Mouse (Mus musculus): ENCODE data around the gene Nup214. TPM values are rescaled to one million over a fixed set of nuclear protein-coding genes. Genes with fewer than 3 reads are reported as not detected.
A peak's percentile ranks its signal among the peaks of the same experiment; 100 is the strongest.
"Not testable (repeated sequence)": the region's sequence is repeated elsewhere in the genome, so short reads cannot be mapped to it uniquely, and the experiment has no call there.

The Nup214 gene
- total RNA-seq, 2 experiments from 2014 or later, result 21.1 to 24.3 TPM

DNA sequence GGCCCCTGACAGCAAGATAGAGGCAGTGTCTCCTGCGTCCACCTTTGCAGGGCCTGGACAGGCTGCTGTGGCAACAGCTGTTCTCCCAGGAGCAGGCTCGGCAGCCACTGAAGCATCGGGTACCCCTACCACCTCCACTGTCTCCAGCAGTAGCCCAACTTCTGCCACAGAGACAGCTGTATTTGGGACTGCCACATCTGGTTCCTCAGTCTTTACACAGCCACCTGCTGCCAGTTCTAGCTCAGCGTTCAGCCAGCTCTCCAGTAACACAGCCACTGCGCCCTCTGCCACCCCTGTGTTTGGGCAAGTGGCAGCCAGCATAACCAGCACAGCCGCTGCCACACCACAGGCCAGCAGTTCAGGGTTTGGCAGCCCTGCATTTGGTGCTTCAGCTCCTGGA lies 60.0 kb downstream of the Nup214 start:
- H3K27ac ChIP-seq, result no peak overlapping the region
- DNase-seq, result no peak
- TF ChIP-seq CTCF (IDR thresholded peaks at IDR 0.05), result no peak
- intact Hi-C loops (cut with DNase I), result no loop called here
- H3K4me3 ChIP-seq, result no peak overlapping the region

DNA sequence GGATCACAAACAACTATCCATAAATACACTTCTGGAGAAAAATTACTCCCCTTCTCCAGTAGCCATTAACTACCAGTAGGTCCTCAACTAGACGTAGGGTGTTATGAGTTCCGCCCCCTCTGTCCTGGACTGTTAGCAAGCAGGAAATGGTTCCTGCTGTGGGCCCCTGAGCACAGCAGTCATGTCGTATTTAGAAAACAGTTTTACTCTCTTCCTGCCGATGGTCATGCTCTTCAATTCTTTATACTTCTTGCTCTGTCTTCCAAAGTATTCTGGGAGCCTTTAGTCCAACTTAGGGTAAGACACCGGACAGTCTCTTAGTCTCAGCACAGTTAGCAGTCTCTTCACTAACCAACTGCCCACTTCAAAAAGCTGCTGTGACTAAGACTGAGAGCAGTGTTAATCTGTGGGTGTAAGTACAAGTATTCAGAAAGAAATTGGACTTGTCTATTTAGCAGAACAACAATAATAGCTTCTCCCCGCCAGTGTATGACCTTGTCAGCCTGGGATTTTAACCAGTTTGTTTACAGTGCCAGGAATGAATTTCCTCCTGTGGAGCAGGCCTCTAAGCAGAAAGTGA lies 63.1 kb downstream of the Nup214 start:
- no peak for DNase-seq
- TF ChIP-seq CTCF (IDR thresholded peaks at IDR 0.05), result no peak
- Histone ChIP-seq H3K27ac (no peak overlapping the region), H3K4me3 (no peak overlapping the region)
- intact Hi-C loops (cut with DNase I), result no loop called here

DNA sequence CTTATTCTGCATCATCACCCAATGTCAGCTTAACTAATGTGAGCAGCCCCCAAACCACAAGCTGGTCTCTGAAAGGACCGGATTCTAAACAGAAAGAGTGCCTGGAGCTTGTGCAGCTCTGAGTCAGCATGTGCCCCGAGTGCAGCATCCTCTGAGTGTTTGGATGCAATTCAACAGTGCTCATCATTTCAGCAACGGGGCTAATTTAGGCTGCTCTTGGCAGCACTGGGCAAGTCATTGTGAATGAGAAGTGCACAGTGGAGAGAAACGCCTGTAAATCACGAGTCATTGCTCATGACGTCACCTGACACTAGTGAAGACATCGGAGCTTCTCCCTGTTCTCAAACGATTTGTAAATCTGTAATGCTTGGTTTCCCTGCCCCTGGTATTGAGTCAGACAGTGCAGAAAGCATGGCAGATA lies 64.4 kb downstream of the Nup214 start:
- H3K27ac ChIP-seq, result peak overlapping the region; percentile 80
- DNase-seq, result peak; percentile 75
- intact Hi-C loops (cut with DNase I), result no loop called here

GRCm38 (mm10) chr2:32040646-32041045 lies 66.4 kb downstream of the Nup214 start:
- H3K27ac ChIP-seq; intact Hi-C loops (cut with DNase I); H3K4me3 ChIP-seq; DNase-seq: not testable (repeated sequence)

More for the DNA sequence above, 64.4 kb downstream of the Nup214 start:
- no peak for TF ChIP-seq CTCF (IDR thresholded peaks at IDR 0.05)
- H3K4me3 ChIP-seq, result no peak overlapping the region

DNA sequence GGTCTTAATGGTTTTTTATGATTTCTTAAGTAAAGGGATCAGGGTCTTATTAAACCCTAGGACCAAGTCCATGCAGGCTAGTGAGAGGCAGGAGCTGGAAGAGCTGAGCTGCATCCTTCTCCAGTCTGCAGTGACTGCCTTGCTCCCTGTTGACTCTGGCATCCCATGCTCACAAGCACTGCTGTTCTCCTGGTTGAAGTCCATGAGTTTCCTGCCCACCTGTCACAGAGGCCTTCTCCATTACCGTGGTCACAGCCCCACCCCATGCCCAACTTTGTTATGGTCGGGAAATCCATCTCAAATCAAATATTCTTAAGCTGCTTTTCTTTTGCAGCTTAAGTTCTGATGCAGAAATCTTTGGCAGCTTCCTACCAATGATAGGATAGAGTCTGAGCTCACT lies 66.9 kb downstream of the Nup214 start:
- no peak for DNase-seq
- Histone ChIP-seq H3K27ac (no peak overlapping the region), H3K4me3 (no peak overlapping the region)
- no peak for TF ChIP-seq CTCF (IDR thresholded peaks at IDR 0.05)
- intact Hi-C loops (cut with DNase I), result no loop called here

DNA sequence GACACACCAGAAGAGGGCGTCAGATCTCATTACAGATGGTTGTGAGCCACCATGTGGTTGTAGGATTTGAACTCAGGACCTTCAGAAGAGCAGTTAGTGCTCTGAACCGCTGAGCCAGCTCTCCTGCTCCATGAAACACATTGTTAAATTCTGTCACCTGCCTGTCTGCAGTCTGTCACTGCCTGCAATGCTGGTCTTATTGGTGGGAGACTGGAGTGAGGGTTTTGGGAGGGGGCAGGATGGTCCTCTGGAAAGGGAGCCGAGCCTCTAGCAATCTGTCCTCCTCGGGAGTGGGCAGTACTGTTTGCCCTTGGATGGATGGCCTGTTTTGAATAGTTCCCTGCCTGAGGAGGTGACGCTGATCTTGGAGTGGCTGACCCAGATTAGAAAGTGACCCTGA lies 69.6 kb downstream of the Nup214 start:
- H3K4me3 ChIP-seq, result no peak overlapping the region
- no peak for DNase-seq
- intact Hi-C loops (cut with DNase I), result loop anchor here (2.0 kb wide), 1 partner anchor 39 kb away; no protein-coding TSS in a partner anchor
- no peak overlapping the region for H3K27ac ChIP-seq
- no peak for TF ChIP-seq CTCF (IDR thresholded peaks at IDR 0.05)

DNA sequence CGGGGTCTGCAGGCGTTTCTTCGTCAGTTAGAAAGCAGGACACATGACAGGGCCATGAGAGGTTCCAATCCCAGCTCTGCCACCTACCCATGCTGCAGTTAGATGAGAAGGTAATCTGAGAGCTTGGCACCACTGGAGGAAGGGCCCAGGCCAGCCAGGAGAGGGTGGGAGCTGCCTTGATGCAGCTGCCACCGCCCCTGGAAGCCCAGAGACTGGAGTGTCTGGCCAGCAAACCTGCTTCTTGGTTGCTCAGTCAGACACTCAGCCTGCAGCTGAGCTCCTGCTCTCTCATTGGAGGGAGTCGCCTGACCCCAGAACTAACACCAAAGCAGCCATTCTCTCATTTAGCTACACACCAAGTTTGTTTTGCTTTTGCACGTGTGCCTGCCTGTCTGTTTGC lies 71.1 kb downstream of the Nup214 start:
- 0 out of 2 replicates have a peak overlapping the region, but pooled peaks have one; percentile 11 for H3K4me3 ChIP-seq
- intact Hi-C loops (cut with DNase I), result loop anchor here (2.0 to 5.0 kb wide), 2 partner anchors 37 to 87 kb away; no protein-coding TSS in a partner anchor
- peak; percentile 86 for DNase-seq
- peak overlapping the region; percentile 76 for H3K27ac ChIP-seq
- TF ChIP-seq CTCF (IDR thresholded peaks at IDR 0.05), result no peak

DNA sequence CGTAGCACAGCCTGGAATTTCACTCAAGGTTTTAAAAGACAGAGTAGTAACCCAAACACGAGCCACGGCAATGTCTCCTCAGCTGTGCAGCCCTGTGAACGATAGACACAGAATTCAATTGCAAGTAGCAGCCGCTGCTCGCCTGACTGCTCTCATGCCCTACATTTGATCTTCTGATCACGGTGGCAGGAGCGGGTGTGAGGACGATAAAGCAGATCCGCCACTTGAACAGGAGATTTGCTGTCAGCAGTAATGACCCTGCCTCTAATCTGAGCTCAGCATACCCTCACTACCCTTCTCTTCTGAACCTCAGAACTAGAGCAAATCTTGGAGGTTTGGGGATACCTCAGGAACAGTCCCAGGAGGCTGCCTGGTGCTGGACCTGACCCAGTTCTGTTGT lies 71.8 kb downstream of the Nup214 start:
- no peak for TF ChIP-seq CTCF (IDR thresholded peaks at IDR 0.05)
- H3K27ac ChIP-seq, result peak overlapping the region; percentile 76
- peak overlapping the region; percentile 11; the same call in 1 of the 2 replicates for H3K4me3 ChIP-seq
- intact Hi-C loops (cut with DNase I), result loop anchor here (5.0 kb wide), 1 partner anchor 86 kb away; no protein-coding TSS in a partner anchor
- DNase-seq, result no peak

DNA sequence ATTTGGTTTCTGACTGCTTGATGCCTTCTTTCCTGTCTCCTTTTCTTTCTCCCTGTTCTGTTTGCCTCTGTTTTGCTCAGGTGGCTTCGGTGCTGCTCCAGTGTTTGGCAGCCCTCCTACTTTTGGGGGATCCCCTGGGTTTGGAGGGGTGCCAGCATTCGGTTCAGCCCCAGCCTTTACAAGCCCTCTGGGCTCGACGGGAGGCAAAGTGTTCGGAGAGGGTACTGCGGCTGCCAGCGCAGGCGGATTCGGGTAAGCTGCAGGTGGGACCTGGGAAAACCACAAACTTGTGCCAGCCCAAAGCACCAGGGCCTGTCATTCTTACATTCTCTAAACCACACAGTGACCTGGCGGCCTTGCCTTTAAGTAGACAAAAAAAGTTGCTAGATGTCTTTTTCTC lies 73.1 kb downstream of the Nup214 start:
- Histone ChIP-seq H3K4me3 (no peak overlapping the region), H3K27ac (no peak overlapping the region)
- intact Hi-C loops (cut with DNase I), result loop anchor here (5.0 kb wide), 1 partner anchor 85 kb away; no protein-coding TSS in a partner anchor
- TF ChIP-seq CTCF (IDR thresholded peaks at IDR 0.05), result no peak
- DNase-seq, result no peak

DNA sequence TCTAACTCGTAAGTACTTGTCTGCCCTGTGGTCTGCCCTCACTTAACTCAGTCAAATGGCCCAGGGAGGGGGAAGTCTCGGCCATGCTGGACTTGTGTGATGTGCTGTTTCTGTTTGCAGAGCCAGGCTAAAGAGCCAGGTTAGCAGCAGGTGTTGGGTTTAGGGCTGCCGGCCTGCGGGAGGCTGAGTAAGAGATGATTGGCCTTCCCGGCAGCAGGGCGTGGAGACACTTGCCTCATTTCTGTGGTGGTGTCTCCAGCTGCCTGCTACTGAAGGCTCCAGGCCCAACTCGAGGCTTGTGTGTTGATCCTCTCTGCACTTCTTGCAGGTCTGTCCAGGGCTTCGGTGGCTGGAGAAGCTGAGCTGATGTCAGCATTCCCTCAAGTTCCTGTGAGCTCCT lies 77.6 kb downstream of the Nup214 start:
- TF ChIP-seq CTCF (IDR thresholded peaks at IDR 0.05), result no peak
- intact Hi-C loops (cut with DNase I), result no loop called here
- no peak for DNase-seq
- H3K4me3 ChIP-seq, result no peak overlapping the region
- no peak overlapping the region for H3K27ac ChIP-seq

DNA sequence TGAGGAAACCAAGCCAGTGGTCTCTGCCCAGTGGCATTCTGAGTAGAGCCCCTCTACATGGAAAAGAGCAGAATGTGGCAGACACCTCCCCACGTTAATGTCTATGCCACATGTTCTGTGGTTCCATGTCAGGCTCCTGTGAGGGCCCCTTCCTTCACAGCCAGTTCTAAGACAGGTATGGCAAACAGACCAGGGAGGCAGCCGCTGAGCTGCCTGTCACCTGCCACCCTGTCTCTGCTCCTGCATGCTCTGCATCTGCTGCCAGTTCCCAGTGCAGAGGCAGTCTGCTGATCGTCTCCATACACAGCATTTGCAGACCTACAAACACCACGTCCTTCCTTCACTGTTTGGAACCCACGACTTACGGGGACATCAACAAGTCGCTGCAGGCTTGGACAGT lies 78.2 kb downstream of the Nup214 start:
- intact Hi-C loops (cut with DNase I), result no loop called here
- Histone ChIP-seq H3K27ac (no peak overlapping the region), H3K4me3 (no peak overlapping the region)
- no peak for TF ChIP-seq CTCF (IDR thresholded peaks at IDR 0.05)
- DNase-seq, result no peak

DNA sequence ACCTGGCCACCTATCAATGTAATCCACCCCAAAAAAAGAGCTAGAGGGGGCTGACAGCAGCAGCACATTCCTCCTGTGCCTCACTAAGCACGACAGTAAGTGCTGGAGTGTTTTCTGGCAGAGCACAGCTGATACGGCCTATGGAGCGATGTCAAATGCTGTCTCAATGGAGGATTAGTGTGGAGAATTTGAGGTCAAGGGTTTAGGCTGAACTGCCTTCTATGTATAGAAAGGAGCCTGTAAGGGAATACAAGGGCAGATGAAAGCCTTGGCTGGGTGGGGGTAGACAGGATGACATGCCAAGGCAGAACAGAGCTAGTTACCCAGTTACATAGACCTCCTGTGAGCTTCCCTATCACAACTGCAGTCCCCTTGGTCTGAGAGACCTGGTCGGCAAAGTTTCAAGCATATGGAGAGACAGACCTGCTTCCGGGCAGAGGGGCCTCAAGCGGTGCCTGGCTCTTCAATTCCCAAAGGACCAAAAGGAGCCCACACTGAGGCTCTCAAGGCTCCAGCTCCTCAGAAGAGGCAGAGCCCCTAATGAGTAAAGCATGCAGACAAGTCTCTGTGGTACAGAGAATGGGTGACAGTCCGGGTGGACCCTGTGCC lies 81.2 kb downstream of the Nup214 start:
- DNase-seq, result no peak
- Histone ChIP-seq H3K4me3 (no peak overlapping the region), H3K27ac (peak overlapping the region; percentile 43; the same call in 1 of the 2 replicates)
- TF ChIP-seq CTCF (IDR thresholded peaks at IDR 0.05), result no peak
- intact Hi-C loops (cut with DNase I), result no loop called here

DNA sequence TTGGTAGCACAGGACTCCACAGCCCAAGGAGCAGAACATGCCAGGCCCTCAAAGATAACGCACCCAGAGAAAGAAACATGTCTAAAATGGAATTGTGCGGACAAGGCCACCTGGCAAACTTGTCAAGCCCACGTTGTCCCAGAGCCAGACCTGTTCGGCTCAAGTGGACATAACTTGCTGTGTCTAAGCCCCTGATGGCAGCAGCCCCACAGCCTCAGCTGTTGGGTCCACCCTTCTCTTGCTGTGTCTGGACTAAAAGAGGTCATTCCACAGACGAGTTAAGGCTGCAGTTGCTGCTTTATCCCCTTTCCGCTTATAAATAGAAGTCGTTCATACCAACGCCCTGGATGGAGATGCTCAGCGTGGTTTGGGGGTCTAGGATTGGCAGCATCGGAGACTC lies 82.3 kb downstream of the Nup214 start:
- H3K27ac ChIP-seq, result no peak overlapping the region
- no peak for DNase-seq

DNA sequence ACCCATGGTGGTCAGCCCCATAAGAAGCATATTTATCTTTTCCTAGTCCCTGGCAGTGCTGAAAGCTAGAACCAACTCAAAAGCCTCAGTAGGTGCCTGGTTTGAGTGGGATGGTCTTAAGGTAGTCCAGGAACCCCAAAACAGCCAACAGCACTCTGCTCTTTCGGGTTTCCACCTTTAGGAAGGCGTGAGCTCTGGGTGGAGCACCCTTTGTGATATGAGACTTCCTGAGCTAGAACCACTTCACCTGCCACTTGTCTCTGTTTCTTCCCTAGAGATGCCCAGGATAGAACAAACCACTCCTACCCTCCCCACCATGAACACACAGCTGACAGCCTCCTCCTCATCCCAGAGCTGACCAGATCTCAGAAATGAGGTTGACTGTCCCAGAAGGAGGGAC lies 83.1 kb downstream of the Nup214 start:
- no peak overlapping the region for H3K27ac ChIP-seq

More for the DNA sequence above, 82.3 kb downstream of the Nup214 start:
- no peak overlapping the region for H3K4me3 ChIP-seq
- TF ChIP-seq CTCF (IDR thresholded peaks at IDR 0.05), result no peak
- intact Hi-C loops (cut with DNase I), result no loop called here

More for the DNA sequence above, 83.1 kb downstream of the Nup214 start:
- TF ChIP-seq CTCF (IDR thresholded peaks at IDR 0.05), result no peak
- intact Hi-C loops (cut with DNase I), result no loop called here
- DNase-seq, result no peak
- no peak overlapping the region for H3K4me3 ChIP-seq

Measured in gastrocnemius, adult 2 months (tissue).